Mouse (Mus musculus) right cerebral cortex, postnatal 25 days (tissue): Measurements from ENCODE around the gene Dpm1.

Experiments
- DNase-seq: peaks from one replicate; pipeline ENCODE4 v3.0.0; 2022

Dpm1 gene

GRCm38 (mm10) chr2:168161514-168161971 is 68.8 kb downstream of the Dpm1 start:
- no peak for DNase-seq

DNA sequence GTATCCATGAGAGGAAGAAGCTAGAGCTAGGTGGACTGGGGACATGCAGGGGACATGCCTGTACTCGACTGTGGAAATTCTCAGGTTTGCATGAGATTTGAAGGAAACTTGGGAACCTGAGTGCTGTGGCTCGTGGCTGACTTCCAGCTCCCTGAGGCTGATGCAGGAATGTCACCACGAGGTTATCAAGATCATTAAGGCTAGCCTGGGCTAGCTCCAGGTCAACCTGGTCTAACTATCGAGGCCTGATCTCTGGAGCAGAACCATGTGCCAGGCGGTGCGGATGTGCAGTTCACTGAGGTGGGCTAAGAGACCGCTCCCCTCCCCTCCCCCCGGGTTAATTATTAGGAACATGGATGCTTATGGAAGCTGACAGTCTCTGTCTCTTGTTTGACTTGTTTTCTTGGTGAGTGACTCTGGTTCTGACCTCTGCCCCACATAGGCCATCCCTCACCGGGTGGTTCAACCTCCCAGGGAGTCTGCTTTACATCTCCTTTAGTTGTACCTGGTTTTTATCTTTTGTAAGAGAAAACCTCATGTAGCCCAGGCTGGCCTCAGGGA is 69.9 kb downstream of the Dpm1 start:
- no peak for DNase-seq
